Comparison of ENCODE assay signal across 16 mouse cellular contexts in the genomic region with DNA sequence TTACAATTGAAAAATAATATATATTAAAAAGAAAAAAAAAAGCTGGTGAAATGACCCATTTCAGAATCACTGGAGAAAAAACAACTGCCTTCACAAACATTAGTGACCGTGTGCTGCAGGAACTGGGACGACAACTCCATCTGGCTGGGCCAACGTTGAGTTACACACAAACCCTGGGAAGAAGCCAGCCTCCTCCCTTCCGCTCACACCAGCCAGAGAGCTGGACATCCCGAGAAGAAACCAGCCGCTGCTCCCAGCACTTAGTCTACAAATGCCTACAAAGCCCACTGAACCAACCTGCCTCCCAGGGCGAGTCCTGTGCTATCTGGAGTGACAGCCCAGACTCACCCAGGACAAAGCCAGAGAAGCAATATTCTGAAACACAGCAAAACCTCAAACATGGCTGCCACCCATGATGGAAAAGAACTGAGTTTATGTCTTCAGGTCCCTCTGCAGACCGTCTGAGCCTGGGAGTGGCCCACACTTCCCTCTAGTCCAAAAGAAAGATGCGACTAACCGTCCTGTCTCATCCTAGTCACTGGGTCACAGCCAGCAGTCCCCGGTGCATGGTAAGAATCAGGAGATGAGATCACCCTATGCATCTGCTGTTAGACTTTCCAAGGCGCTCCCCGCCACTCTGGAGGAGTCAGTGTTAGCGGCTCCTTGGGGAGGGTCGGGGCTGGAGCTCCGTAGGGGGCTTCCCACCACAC. TPM values are rescaled to one million over a fixed set of nuclear protein-coding genes. Genes with fewer than 3 reads are reported as not detected.
DNase-seq lines count a peak whose midpoint lies in the region; ATAC-seq and TF ChIP-seq lines count a peak whose summit lies in the region.
"Had no signal": no experiment of that assay in that cellular context is flagged by ENCODE, and none has a peak within 500 bp of the region (broad histone marks: within the 10 kb centered on the region; RNA-seq: fewer than 3 reads in every experiment).

No protein-coding gene starts in this region.

- H3K4me1 ChIP-seq in kidney, postnatal 0 days (replicated peaks; ENCODE audit: insufficient read depth, low read length), result no peaks in the 10 kb centered on the region
- H3K4me1 ChIP-seq in kidney, adult 2 months (ENCODE audit: control insufficient read depth, insufficient read depth, low read length), result no peaks in the 10 kb centered on the region
- H3K4me1 ChIP-seq in brown adipose tissue, adult 24 weeks (ENCODE audit: control insufficient read depth, insufficient read depth, insufficient read length, low read length), result peaks cover 9% of the 10 kb centered on the region; the same call in 1 of the 2 replicates
- H3K4me1 ChIP-seq: embryonic facial prominence, embryonic 13.5 days had no signal

- H3K9me3 ChIP-seq in kidney, postnatal 0 days (replicated peaks; ENCODE audit: low read length), result no peaks in the 10 kb centered on the region
- H3K9me3 ChIP-seq: embryonic facial prominence, embryonic 13.5 days; midbrain, embryonic 10.5 days had no signal

- no peaks in the 10 kb centered on the region for H3K27me3 ChIP-seq in kidney, postnatal 0 days (ENCODE audit: insufficient read depth, low read length)
- H3K27me3 ChIP-seq in kidney, adult 2 months (replicated peaks; ENCODE audit: control insufficient read depth, insufficient read depth, low read length), result no peaks in the 10 kb centered on the region
- H3K27me3 ChIP-seq: embryonic facial prominence, embryonic 13.5 days had no signal

- no peak for TF ChIP-seq POLR2A in kidney, adult 2 months (IDR thresholded peaks at IDR 0.05; ENCODE audit: low read depth, low read length)

- no peak for TF ChIP-seq CTCF in kidney, postnatal 0 days (IDR thresholded peaks at IDR 0.05; ENCODE audit: low read depth)
- no peak; the same call in 1 of the 2 replicates for TF ChIP-seq CTCF in kidney, adult 2 months (conservative IDR thresholded peaks at IDR 0.05; ENCODE audit: insufficient read depth, insufficient read length, low read depth, low read length)

- peak; percentile 14 for DNase-seq in kidney, postnatal 0 days (ENCODE audit: low spot score)
- no peak for DNase-seq in kidney, adult 2 months
- peak; percentile 86 for DNase-seq in gastrocnemius, adult 18-20 months (ENCODE audit: low spot score)
- DNase-seq in lung, adult 18-20 months, result peak; percentile 43 to 67
- DNase-seq in thymus, postnatal 10 days (ENCODE audit: low spot score in 2 of 2), result no peak
- DNase-seq in embryo, embryonic 11 days, result no peak
- no peak for DNase-seq in embryo, embryonic 10 days (ENCODE audit: low spot score)
- DNase-seq: adrenal gland, adult 8-10 months had no signal

- no peak for ATAC-seq in kidney, postnatal 0 days (replicated peaks; ENCODE audit: low FRiP score, low read depth)

- H3K4me2 ChIP-seq in kidney, postnatal 0 days (ENCODE audit: low read length), result no peak overlapping the region
- H3K4me2 ChIP-seq: embryonic facial prominence, embryonic 13.5 days; liver, embryonic 11.5 days had no signal

- peaks cover 18% of the 10 kb centered on the region; the same call in 1 of the 2 replicates for H3K36me3 ChIP-seq in kidney, postnatal 0 days (ENCODE audit: insufficient read depth, low read length)
- H3K36me3 ChIP-seq in kidney, adult 2 months (ENCODE audit: control insufficient read depth, insufficient read depth, low read length), result no peaks in the 10 kb centered on the region

- H3K4me3 ChIP-seq in kidney, postnatal 0 days (replicated peaks; ENCODE audit: low read depth, low read length), result no peak overlapping the region
- H3K4me3 ChIP-seq in kidney, adult 2 months (ENCODE audit: insufficient read depth, low read depth, low read length), result no peak overlapping the region
- H3K4me3 ChIP-seq in brown adipose tissue, adult 24 weeks (ENCODE audit: insufficient read depth, low read depth, low read length), result 0 out of 2 replicates have a peak overlapping the region, but pooled peaks have one; percentile 3
- H3K4me3 ChIP-seq: embryonic facial prominence, embryonic 13.5 days; midbrain, embryonic 10.5 days had no signal

- no peak overlapping the region for H3K27ac ChIP-seq in kidney, postnatal 0 days
- no peak overlapping the region for H3K27ac ChIP-seq in kidney, adult 2 months (ENCODE audit: insufficient read depth, low read depth, low read length)
- H3K27ac ChIP-seq in brown adipose tissue, adult 24 weeks (replicated peaks; ENCODE audit: low read depth, low read length), result peak overlapping the region; percentile 46; the same call in 1 of the 2 replicates
- H3K27ac ChIP-seq: embryonic facial prominence, embryonic 13.5 days had no signal

- 79% methylated on average over 16 of the region's 16 CpGs for WGBS in kidney, postnatal 0 days
- WGBS in kidney, adult 2 months, result 77% methylated on average over 16 of the region's 16 CpGs

- no peak overlapping the region for H3K9ac ChIP-seq in kidney, postnatal 0 days (ENCODE audit: low read depth, low read length)
- H3K9ac ChIP-seq: embryonic facial prominence, embryonic 13.5 days had no signal

RNA-seq across cellular contexts. Expression of gene Fbxo31, which starts 16.8 kb away (rescaled TPM):
- polyA plus RNA-seq in kidney, postnatal 0 days (2015; fragmentation: Nextera tagmentation; extraction: Ambion mirVana), result 13.4 and 14.9 TPM in 2 replicates
- polyA plus RNA-seq in kidney, adult 2 months (2012; rRNA removed), result 16.2 and 16.4 TPM in 2 replicates
- polyA plus RNA-seq in brown adipose tissue, adult 24 weeks (2012; ENCODE audit: insufficient read depth, insufficient read length, missing spikeins), result 9.7 and 14.7 TPM in 2 replicates
- 100 to 1,000 TPM; 130 to 173 TPM for total RNA-seq in gastrocnemius, adult 18-20 months (2021)

RNA-seq across cellular contexts. Expression of gene 1700018B08Rik, which starts 17.7 kb away (rescaled TPM):
- not detected in 2 replicates for polyA plus RNA-seq in kidney, postnatal 0 days (2015; fragmentation: Nextera tagmentation; extraction: Ambion mirVana)
- 0.22 TPM in 1 of 2 replicates, not detected in the other for polyA plus RNA-seq in kidney, adult 2 months (2012; rRNA removed)
- polyA plus RNA-seq in brown adipose tissue, adult 24 weeks (2012; ENCODE audit: insufficient read depth, insufficient read length, missing spikeins), result not detected in 2 replicates
- total RNA-seq in gastrocnemius, adult 18-20 months (2021), result not detected
- total RNA-seq: adrenal gland, adult 8-10 months; layer of hippocampus, postnatal 14 days had no signal
- polyA plus RNA-seq: embryonic facial prominence, embryonic 13.5 days; frontal cortex, adult 2 months; liver, embryonic 11.5 days; midbrain, embryonic 10.5 days; neural tube, embryonic 14.5 days; small intestine, adult 2 months had no signal

RNA-seq across cellular contexts. Expression of gene Map1lc3b, which starts 28.4 kb away (rescaled TPM):
- polyA plus RNA-seq in kidney, postnatal 0 days (2015; fragmentation: Nextera tagmentation; extraction: Ambion mirVana), result 281 and 284 TPM in 2 replicates
- 130 and 155 TPM in 2 replicates for polyA plus RNA-seq in kidney, adult 2 months (2012; rRNA removed)
- polyA plus RNA-seq in brown adipose tissue, adult 24 weeks (2012; ENCODE audit: insufficient read depth, insufficient read length, missing spikeins), result 258 and 275 TPM in 2 replicates
- total RNA-seq in gastrocnemius, adult 18-20 months (2021), result 100 to 1,000 TPM; 167 to 182 TPM

Comparison
In these comparisons a context has a peak if more than half of its experiments do, and no peak if none do; other contexts are left out.
1. DNase-seq: peak in kidney, postnatal 0 days (single experiment), gastrocnemius, adult 18-20 months (single experiment) and lung, adult 18-20 months (2 of 2); none in kidney, adult 2 months (single experiment), thymus, postnatal 10 days (0 of 2), embryo, embryonic 11 days (single experiment) and embryo, embryonic 10 days (single experiment).